Mouse (Mus musculus) A20 (cell line): ENCODE measurements around the gene Vamp2.
A peak's percentile ranks its signal among the peaks of the same experiment; 100 is the strongest.

ENCODE experiments used
- DNase-seq: peaks from one replicate; pipeline ENCODE4 v3.0.0-alpha.2; 2011; ENCODE audit warnings: low read depth, low spot score

The Vamp2 gene

GRCm38 (mm10) chr11:69099177-69099914 lies 11.1 kb downstream of the Vamp2 start:
- DNase-seq: no peak

- peak; percentile 97 for DNase-seq
Observed at GRCm38 (mm10) chr11:69099915-69100345, 11.6 kb downstream of the Vamp2 start.

- peak; percentile 37 for DNase-seq
Observed at GRCm38 (mm10) chr11:69100639-69101360, 12.5 kb downstream of the Vamp2 start.

- no peak for DNase-seq
Observed at GRCm38 (mm10) chr11:69101604-69102402, 13.5 kb downstream of the Vamp2 start.

GRCm38 (mm10) chr11:69102403-69102725 lies 14.1 kb downstream of the Vamp2 start:
- DNase-seq: no peak

GRCm38 (mm10) chr11:69103121-69103520 lies 14.8 kb downstream of the Vamp2 start:
- DNase-seq: no peak

- DNase-seq: no peak
Observed at GRCm38 (mm10) chr11:69103531-69104435, 15.5 kb downstream of the Vamp2 start.

GRCm38 (mm10) chr11:69104487-69104886 lies 16.2 kb downstream of the Vamp2 start:
- DNase-seq: no peak

- DNase-seq: no peak
Observed at GRCm38 (mm10) chr11:69105227-69105626, 16.9 kb downstream of the Vamp2 start.

GRCm38 (mm10) chr11:69105796-69106195 lies 17.5 kb downstream of the Vamp2 start:
- no peak for DNase-seq

- no peak for DNase-seq
Observed at GRCm38 (mm10) chr11:69106299-69106698, 18.0 kb downstream of the Vamp2 start.

- no peak for DNase-seq
Observed at GRCm38 (mm10) chr11:69106842-69107241, 18.6 kb downstream of the Vamp2 start.

- DNase-seq: no peak
Observed at GRCm38 (mm10) chr11:69107676-69108075, 19.4 kb downstream of the Vamp2 start.

- no peak for DNase-seq
Observed at GRCm38 (mm10) chr11:69108223-69108622, 19.9 kb downstream of the Vamp2 start.

GRCm38 (mm10) chr11:69109032-69109900 lies 21.0 kb downstream of the Vamp2 start:
- no peak for DNase-seq

GRCm38 (mm10) chr11:69110319-69111046 lies 22.2 kb downstream of the Vamp2 start:
- DNase-seq: peak; percentile 90

- DNase-seq: no peak
Observed at GRCm38 (mm10) chr11:69111051-69111810, 22.9 kb downstream of the Vamp2 start.

GRCm38 (mm10) chr11:69111865-69112264 lies 23.6 kb downstream of the Vamp2 start:
- DNase-seq: no peak

GRCm38 (mm10) chr11:69114018-69114417 lies 25.7 kb downstream of the Vamp2 start:
- no peak for DNase-seq
